Mouse (Mus musculus): ENCODE data around the gene Gramd1b. TPM values are rescaled to one million over a fixed set of nuclear protein-coding genes. Genes with fewer than 3 reads are reported as not detected.

Gramd1b gene
- polyA plus RNA-seq, 1 experiment from 2014 or later, result 3.0 TPM

DNA sequence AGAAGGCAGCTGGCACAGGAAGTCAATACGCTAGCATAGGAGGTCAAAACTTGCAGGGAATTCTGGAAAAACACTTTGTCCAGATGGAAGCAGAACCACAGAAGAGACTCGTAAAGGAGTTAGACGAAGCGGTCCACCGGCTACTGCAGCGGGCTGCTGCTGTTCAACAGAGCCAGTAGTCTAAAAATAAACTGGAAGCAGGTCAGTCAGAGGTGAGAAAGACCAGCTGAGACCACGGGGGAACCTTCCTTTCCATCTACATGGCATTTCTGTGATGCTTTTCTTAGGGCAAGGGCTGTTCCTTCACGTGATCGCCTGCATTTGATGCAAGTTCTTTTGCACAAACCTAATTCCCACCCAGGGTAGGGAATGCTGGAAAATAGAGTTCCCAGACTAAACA, 285.7 kb downstream of the Gramd1b start:
- peaks cover 9% of the 10 kb centered on the region for H3K27me3 ChIP-seq

More for the DNA sequence above, 285.7 kb downstream of the Gramd1b start:
- ATAC-seq (ENCODE audit: low FRiP score, low read depth), result no peak
- Histone ChIP-seq H3K36me3 (no peaks in the 10 kb centered on the region), H3K9me3 (no peaks in the 10 kb centered on the region), H3K9ac (no peak overlapping the region), H3K27ac (no peak overlapping the region), H3K4me3 (no peak overlapping the region), H3K4me1 (peaks cover 17% of the 10 kb centered on the region), H3K4me2 (replicated peaks) (no peak overlapping the region)
- WGBS, result 38% methylated on average over 9 of the region's 9 CpGs

Other genes with a start within 250 kb of the Gramd1b start
- gene Gm21915, start 139.2 kb upstream of the Gramd1b start, polyA plus RNA-seq (2015; fragmentation: Nextera tagmentation; extraction: Ambion mirVana), result not detected in 2 replicates
- 62.8 and 64.1 TPM in 2 replicates for gene Clmp, start 154.6 kb upstream of the Gramd1b start, polyA plus RNA-seq (2015; fragmentation: Nextera tagmentation; extraction: Ambion mirVana)